Mouse (Mus musculus) gastrocnemius, postnatal 14 days (tissue): ENCODE data around the gene Tro. TPM values are rescaled to one million over a fixed set of nuclear protein-coding genes. Genes with fewer than 3 reads are reported as not detected.

Experiments used
- DNase-seq: peaks from one replicate; pipeline ENCODE4 v3.0.0; 2021; ENCODE audit warnings: mixed read lengths
- intact Hi-C: fragments of 180-260 bp; cut with DNase I; formaldehyde crosslinking; loops from one replicate; pipeline ENCODE4 v1.15.1; 2025; ENCODE audit warnings: low total_unique reads
- long read RNA-seq, 2 experiments: library from polyadenylated mRNA; stranded (forward); transcript quantifications; one replicate each; pipeline ENCODE4 v2.0.0; 2021
- total RNA-seq, 2 experiments: library from RNA; stranded (reverse); gene quantifications; 2 replicates each; pipeline ENCODE4 v1.2.3; 2021

Tro gene
- 1 to 10 TPM; 1.8 to 1.9 TPM for total RNA-seq
- long read RNA-seq, experiment 1, partial matches to known transcripts, result 1 of 1 reads
- long read RNA-seq, experiment 1, other reads (novel, unspliced or antisense), result 0 of 1 reads
- long read RNA-seq, experiment 2, result 0 reads

DNA sequence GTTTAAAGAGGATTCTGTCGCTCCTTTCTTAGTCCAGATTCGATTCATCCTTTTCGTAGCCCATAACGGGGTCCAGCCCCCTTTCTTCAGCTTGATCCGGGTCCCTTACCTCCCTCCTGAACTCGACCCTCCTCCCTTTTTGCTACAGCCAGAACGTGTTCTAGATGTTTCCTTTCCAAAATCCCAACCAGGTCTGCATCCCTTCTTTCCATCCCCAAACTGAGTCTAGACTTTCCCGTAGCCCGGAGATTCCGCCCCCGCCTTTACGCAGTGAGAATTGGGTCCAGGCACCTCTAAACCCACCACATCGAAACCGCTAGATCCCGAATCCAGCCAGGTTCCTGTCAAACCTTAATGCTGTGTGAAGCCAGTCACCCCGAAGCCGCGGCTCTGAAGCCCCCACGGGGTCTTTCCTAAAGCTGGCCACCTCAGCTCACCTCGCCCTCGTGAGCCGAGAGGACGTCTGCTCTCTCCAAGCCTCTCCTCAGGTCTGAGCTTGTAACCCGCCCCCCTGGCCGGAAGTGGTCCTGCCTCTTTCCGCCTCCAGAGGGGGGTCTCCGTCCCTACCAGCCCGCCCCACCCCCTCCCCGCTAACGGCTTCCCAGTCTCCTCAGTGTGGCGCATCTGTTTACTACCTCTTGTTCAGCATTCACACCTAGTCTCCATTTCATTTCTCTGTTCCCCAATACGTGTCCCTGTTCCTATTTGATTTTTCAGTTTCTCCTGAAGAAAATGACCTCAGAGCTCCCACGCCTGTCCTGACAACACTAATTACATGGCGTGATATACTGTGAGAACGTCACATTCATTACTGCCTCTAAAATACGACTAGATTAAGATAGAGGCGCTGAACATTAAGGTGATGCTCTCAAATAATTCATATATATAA, at the start of gene Tro:
Gene Tro (minus strand): TSS at position 676 of the 889 bp plus-strand sequence.
- no peak for DNase-seq
- intact Hi-C loops, result no loop called here

DNA sequence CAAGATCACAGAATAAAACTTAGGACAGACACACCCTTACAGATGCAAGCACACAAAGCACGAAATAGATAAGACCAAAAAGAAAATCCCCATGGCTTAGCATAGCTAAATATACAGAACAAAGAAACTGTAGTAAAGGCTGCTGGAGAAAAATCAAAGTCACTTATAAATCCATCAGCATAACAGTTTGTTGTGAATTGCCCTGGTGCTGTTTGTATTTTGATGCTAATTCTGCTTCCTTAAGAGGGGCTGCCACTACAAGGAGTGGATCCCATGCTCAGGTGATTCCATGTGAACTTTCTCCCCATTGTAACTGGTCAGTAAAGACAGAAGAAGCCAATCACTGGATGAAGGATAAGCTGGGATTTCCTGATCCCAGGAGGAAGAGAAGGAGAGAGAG, 20.1 kb upstream of the Tro start:
- intact Hi-C loops, result no loop called here
- DNase-seq, result no peak

- intact Hi-C loops, result no loop called here
These were observed 5.4 kb upstream of the Tro start for GRCm38 (mm10) chrX:150662809-150663208.

GRCm38 (mm10) chrX:150657797-150658118, 375 bp upstream of the Tro start:
- no peak for DNase-seq
- intact Hi-C loops, result no loop called here

More at GRCm38 (mm10) chrX:150662809-150663208, 5.4 kb upstream of the Tro start:
- no peak for DNase-seq

- intact Hi-C loops, result no loop called here
- DNase-seq, result no peak
These were observed 1.1 kb downstream of the Tro start for GRCm38 (mm10) chrX:150656122-150656907.

GRCm38 (mm10) chrX:150636421-150636820, 21.0 kb downstream of the Tro start:
- DNase-seq, result no peak
- intact Hi-C loops, result no loop called here

DNA sequence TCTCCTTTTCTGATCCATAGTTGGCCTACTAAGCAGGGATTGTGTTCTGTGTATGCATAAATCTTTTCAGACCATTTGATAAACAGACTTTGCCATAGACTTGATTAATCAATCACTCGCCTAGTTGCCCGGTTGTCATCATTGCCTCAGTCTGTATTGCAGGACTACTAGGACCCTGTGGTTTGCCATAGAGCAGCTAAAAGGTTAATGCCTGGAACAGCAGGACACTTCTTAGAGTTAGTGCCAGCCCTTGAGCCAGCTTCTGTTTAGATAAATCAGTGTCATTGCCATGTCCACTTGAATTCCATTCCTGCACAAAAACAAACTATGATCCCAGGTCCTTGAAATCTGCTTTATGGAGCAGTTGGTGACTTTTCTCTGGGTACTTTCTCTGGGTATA, 58.5 kb downstream of the Tro start:
- no peak for DNase-seq
- intact Hi-C loops, result no loop called here

Other genes with a start within 250 kb of the Tro start
- gene Tmem29, start 198.4 kb downstream of the Tro start, total RNA-seq, result 1 to 10 TPM; 5.2 to 7.3 TPM
- gene Alas2, start 110.2 kb downstream of the Tro start, total RNA-seq, result 10 to 100 TPM; 17.0 to 17.6 TPM
- 10 to 100 TPM in 1 of 2 experiments, 1 to 10 TPM in 1; 5.9 to 38.4 TPM for gene Pfkfb1, start 69.4 kb downstream of the Tro start, total RNA-seq
- 10 to 100 TPM in 1 of 2 experiments, 1 to 10 TPM in 1; 4.8 to 14.1 TPM for gene Apex2, start 67.7 kb downstream of the Tro start, total RNA-seq
- 100 to 1,000 TPM; 324 to 372 TPM for gene Maged2, start 156.8 kb upstream of the Tro start, total RNA-seq